Mouse (Mus musculus) embryonic fibroblast, embryonic 13.5 days (primary cell): ENCODE results near the gene Kcnn3.

Experiments
- CTCF ChIP-seq: IDR thresholded peaks from 2 replicates; pipeline ENCODE4 v1.5.1; 2011; ENCODE audit warnings: mild to moderate bottlenecking, control low read depth, low read length, moderate library complexity, borderline replicate concordance; ENCODE audit not compliant: insufficient read depth
- POLR2A ChIP-seq: IDR thresholded peaks from 2 replicates; pipeline ENCODE4 v1.6.1; 2011; ENCODE audit warnings: low read depth, mild to moderate bottlenecking, control low read depth, low read length, moderate library complexity

- TF ChIP-seq CTCF: no peak
- no peak for TF ChIP-seq POLR2A
Measured at GRCm38 (mm10) chr3:89667131-89667530, 147.2 kb downstream of the Kcnn3 start.
